Mouse (Mus musculus): ENCODE results near the gene Zfp592. TPM values are rescaled to one million over a fixed set of nuclear protein-coding genes. Genes with fewer than 3 reads are reported as not detected.

The Zfp592 gene
- polyA plus RNA-seq, 1 experiment from 2014 or later = 14.1 TPM

DNA sequence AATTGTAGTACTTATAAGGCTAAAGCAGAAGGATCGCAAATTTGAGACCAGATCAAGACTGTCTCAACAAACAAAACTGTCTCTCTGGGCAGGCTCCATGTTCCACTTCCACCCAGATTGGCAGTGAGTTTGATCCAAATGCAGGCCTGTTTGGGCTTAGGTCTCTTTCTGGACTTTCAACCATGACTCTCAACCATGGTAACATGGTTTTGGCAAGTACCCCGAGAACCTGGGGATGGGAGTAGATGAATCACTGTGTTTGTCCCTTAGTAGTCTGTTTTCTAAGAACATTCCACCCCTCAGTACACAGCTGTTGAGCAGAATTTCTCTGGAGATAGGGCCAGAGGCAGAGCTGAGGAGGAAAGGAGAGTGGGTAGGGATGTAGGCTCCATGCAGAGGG lies 32.3 kb downstream of the Zfp592 start:
- no peaks in the 10 kb centered on the region for H3K27me3 ChIP-seq
- peaks cover 75% of the 10 kb centered on the region for H3K36me3 ChIP-seq
- no peak overlapping the region for H3K4me3 ChIP-seq
- H3K27ac ChIP-seq = no peak overlapping the region
- ATAC-seq (ENCODE audit: borderline replicate concordance, extremely low read depth, low FRiP score, low TSS enrichment) = no peak
- H3K9ac ChIP-seq = no peak overlapping the region
- H3K4me1 ChIP-seq = no peaks in the 10 kb centered on the region
- 97% methylated on average over 2 of the region's 2 CpGs for WGBS
- H3K9me3 ChIP-seq = no peaks in the 10 kb centered on the region
- H3K4me2 ChIP-seq = no peak overlapping the region

DNA sequence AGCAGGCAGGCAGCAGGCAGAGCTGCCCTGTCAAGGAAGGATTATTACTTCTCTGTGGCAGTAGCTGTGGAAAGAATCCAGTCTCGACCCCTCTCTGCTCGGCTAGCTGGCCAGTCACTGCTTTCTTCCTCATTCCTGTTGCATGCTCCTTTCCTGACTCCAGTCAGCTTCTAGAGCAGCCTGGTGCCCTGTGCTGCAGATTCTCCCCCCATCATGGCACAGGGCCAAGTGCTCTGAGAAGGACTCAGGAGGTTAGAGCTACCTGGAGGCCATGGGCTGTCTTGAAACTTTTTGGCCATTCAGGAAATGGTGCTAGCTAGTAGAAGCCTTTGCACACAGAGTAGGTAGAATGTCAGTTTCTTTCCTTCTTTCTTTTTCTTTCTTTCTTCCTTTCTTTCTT lies 46.2 kb downstream of the Zfp592 start:
- Histone ChIP-seq H3K9me3 (no peaks in the 10 kb centered on the region), H3K4me2 (no peak overlapping the region), H3K4me3 (no peak overlapping the region), H3K27me3 (no peaks in the 10 kb centered on the region), H3K9ac (no peak overlapping the region), H3K27ac (no peak overlapping the region), H3K36me3 (peaks cover 73% of the 10 kb centered on the region), H3K4me1 (no peaks in the 10 kb centered on the region)
- 62% methylated on average over 2 of the region's 2 CpGs for WGBS
- ATAC-seq (ENCODE audit: borderline replicate concordance, extremely low read depth, low FRiP score, low TSS enrichment) = no peak

DNA sequence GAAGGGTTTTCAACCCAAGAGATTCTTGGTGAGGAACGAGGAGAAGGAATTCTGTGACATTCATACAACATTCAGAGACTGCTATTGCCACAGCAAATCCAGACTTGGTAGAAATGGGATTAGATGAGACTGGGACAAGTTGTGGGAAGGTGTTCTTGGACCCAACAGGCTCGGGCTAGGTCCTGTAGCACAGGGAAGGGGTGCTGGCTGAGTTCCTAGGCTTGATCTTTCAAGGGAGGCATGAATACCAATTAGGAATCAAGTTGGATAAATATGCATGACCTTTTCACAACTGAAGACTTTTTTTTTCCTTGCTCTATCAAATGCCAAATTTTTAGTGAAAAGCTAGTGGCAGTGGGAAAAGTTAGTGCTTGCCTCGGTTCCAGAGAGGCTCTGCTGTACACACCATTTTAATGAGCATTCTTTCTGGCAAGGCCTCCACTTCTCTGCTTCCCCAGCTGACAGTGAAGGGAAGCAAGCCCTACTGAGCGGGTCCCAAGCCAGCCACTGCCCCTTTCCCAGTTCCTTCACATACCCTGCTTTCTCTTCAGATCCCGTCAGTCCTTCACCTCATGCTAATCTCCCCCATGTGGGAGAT lies 49.6 kb downstream of the Zfp592 start:
- no peak overlapping the region for H3K4me2 ChIP-seq

DNA sequence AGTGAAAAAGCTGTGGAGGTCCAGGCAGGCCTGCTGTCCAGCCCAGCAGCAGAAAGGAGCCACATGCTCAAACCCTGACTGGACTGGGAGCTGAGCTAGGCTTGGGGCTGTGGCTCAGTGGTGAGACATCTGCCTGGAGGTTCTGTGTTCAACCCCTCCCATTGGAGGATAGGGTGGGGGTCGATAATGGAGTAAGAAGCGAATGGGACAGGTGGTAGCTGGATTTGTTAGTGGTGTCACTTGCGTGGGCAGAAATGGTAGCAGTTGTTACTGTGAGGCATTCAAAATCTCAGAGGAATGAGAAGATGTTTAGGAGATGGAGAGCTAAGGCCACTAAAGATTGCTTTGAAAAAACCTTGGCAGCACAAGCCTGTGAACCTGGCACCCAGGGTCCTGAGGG lies 54.4 kb downstream of the Zfp592 start:
- Histone ChIP-seq H3K4me1 (no peaks in the 10 kb centered on the region), H3K36me3 (peaks cover 10% of the 10 kb centered on the region), H3K27me3 (no peaks in the 10 kb centered on the region), H3K9me3 (no peaks in the 10 kb centered on the region), H3K4me2 (no peak overlapping the region), H3K27ac (no peak overlapping the region), H3K4me3 (no peak overlapping the region), H3K9ac (no peak overlapping the region)
- 89% methylated on average over 3 of the region's 3 CpGs for WGBS
- no peak for ATAC-seq (ENCODE audit: borderline replicate concordance, extremely low read depth, low FRiP score, low TSS enrichment)

More for the DNA sequence above, 49.6 kb downstream of the Zfp592 start:
- Histone ChIP-seq H3K4me3 (no peak overlapping the region), H3K9me3 (no peaks in the 10 kb centered on the region), H3K36me3 (peaks cover 56% of the 10 kb centered on the region), H3K9ac (no peak overlapping the region), H3K4me1 (no peaks in the 10 kb centered on the region), H3K27ac (no peak overlapping the region), H3K27me3 (no peaks in the 10 kb centered on the region)
- 75% methylated on average over 5 of the region's 5 CpGs for WGBS
- ATAC-seq (ENCODE audit: borderline replicate concordance, extremely low read depth, low FRiP score, low TSS enrichment) = no peak

DNA sequence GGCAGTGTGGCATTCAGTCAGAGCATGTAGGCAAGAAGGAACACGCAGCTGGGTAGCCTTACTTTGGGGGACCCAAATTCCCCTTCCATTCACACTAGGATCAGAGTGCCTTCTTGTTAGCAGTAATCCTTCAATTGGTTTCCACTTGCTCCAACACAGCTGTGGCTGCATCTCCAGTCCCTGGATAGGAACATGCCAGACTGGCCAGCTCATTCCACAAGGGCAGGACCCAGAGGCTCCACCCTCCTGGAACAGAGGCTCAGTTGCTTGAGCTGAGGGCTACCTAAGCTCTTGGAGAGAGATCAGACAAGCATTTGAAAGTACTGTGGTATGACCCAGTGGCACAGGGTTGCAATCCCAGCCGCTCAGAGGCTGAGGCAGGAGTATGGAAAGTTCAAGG lies 55.0 kb downstream of the Zfp592 start:
- Histone ChIP-seq H3K9me3 (no peaks in the 10 kb centered on the region), H3K4me1 (no peaks in the 10 kb centered on the region), H3K36me3 (peaks cover 5% of the 10 kb centered on the region), H3K9ac (no peak overlapping the region), H3K4me3 (no peak overlapping the region), H3K27me3 (no peaks in the 10 kb centered on the region), H3K4me2 (no peak overlapping the region), H3K27ac (no peak overlapping the region)
- no peak for ATAC-seq (ENCODE audit: borderline replicate concordance, extremely low read depth, low FRiP score, low TSS enrichment)
- WGBS = 72% methylated on average over 2 of the region's 2 CpGs

DNA sequence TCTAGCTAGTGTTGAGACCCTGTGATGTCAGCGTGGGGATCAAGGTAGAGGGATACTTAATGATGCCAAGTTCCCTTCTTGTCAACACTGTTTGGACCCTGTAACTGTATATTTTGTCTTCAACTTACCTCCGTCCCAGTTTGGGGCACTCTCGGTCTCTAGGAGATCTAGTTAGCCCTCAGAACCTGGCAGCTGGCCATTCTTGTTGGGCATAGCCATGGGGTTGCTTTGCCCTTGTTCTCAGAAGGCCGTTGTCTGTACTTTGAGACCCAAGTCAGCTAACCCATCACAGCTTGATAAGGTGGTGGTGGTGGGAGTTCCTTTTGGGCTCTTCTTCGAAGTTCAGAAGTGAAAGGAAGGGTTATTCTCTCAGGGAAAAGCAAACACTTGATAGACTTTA lies 56.5 kb downstream of the Zfp592 start:
- Histone ChIP-seq H3K27ac (no peak overlapping the region), H3K4me1 (no peaks in the 10 kb centered on the region), H3K9ac (no peak overlapping the region), H3K4me3 (no peak overlapping the region), H3K27me3 (no peaks in the 10 kb centered on the region), H3K4me2 (no peak overlapping the region), H3K36me3 (no peaks in the 10 kb centered on the region), H3K9me3 (no peaks in the 10 kb centered on the region)
- WGBS = 65% methylated on average over 5 of the region's 5 CpGs
- ATAC-seq (ENCODE audit: borderline replicate concordance, extremely low read depth, low FRiP score, low TSS enrichment) = no peak

DNA sequence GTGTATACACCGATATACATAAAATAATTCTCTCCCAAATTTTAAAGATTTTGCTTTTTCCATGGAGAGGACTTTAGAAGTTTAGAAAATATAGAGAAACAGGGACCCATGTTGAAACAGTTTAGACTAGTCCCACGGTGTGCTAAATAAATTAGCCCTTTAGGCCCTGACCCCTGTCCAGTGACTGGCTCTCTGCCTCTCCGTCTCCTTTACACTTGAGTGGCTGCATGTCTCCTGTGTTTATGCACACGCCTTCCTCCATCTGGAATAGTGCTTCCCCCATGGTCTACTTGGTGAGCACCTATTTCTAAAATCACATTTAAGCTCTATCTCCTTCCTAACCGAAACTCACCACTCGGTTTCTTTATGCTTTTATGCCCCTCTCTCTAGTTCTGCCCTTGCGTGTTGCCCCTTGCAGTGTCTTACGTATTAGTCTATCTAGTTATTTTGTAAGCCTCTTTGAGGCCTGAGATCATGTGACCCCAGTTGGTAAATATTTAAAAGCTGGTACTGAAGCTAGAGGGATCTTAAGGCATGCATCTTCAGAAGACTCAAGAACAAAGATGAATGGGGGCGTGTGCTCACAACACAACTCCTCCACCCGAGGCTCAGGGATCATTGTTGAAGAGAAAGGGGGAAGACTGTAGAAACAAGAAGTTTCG lies 62.4 kb downstream of the Zfp592 start:
- WGBS = 40% methylated on average over 11 of the region's 11 CpGs
- H3K4me3 ChIP-seq = no peak overlapping the region
- H3K4me2 ChIP-seq = no peak overlapping the region
- ATAC-seq (ENCODE audit: borderline replicate concordance, extremely low read depth, low FRiP score, low TSS enrichment) = no peak
- H3K4me1 ChIP-seq = peaks cover 34% of the 10 kb centered on the region
- H3K36me3 ChIP-seq = no peaks in the 10 kb centered on the region
- no peak overlapping the region for H3K27ac ChIP-seq
- no peak overlapping the region for H3K9ac ChIP-seq
- no peaks in the 10 kb centered on the region for H3K27me3 ChIP-seq
- H3K9me3 ChIP-seq = no peaks in the 10 kb centered on the region

DNA sequence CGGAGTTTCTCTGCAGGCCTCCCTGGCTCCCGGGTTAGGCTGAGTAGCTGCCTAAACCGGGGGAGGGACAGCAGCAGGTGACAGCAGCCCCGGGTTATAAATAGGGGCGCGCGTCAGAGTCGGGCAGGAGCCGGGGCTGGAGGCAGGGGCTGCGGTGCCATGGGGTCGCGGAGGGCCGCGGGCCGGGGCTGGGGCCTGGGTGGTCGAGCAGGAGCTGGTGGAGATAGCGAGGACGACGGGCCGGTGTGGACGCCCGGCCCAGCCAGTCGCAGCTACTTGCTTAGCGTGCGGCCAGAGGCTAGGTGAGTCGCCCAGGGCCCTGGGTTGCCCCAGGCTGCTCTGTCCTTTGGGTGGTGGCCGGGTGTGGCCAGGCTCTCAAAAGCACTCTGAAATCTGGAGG lies 64.0 kb downstream of the Zfp592 start, which contains the start of gene Alpk3:
Gene Alpk3 (plus strand): TSS at position 130 of the 400 bp plus-strand sequence.
- Histone ChIP-seq H3K4me1 (peaks cover 34% of the 10 kb centered on the region), H3K9me3 (no peaks in the 10 kb centered on the region), H3K9ac (no peak within 1 kb of the TSS), H3K4me2 (peak within 1 kb of the TSS; percentile 42), H3K36me3 (no peaks in the 10 kb centered on the region), H3K27me3 (no peaks in the 10 kb centered on the region), H3K4me3 (no peak within 1 kb of the TSS), H3K27ac (peak within 1 kb of the TSS; percentile 86)
- ATAC-seq (ENCODE audit: borderline replicate concordance, extremely low read depth, low FRiP score, low TSS enrichment) = peak; percentile 58
- WGBS = 23% methylated on average over 27 of the region's 27 CpGs

DNA sequence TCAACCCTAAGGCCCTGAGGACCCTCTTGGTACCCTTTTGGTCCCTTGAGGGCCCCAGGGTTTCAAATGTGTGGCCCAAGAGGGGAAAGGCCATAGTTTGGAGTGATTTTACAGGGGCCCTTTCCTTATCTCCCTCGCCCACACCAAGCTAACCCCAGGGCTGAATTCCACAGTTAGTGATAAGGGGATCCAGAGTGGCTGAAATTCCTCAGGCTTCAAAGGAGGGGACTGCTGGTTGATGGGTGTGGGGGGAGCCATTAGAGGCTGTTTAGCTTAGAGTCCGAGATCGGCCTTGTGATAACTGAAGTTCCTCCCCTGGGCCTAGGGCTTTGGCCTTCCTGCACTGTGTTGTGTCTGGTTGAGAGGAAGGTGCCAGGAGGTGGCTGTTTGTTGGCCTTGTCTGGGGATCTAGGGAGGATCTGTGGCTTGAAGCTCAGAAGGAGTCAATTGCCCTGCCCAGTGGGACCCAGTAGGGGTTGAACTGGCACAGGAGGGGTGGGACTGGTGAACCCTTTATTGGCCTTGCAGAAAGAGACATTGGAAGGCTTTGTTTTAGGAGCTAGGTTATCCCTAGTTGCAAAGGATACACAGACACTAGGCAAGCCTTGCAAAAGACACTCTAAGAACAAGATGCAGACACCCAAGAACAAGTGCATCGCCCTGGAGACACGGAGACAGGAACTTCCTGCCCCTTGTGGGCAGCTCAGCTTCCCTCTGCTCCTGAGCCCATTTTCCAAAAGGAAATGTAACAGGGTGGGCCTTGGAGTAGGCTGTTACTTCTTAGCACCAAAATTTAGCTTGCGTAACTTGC lies 64.6 kb downstream of the Zfp592 start:
- Histone ChIP-seq H3K36me3 (no peaks in the 10 kb centered on the region), H3K4me3 (no peak overlapping the region), H3K4me2 (peak overlapping the region; percentile 42), H3K27me3 (no peaks in the 10 kb centered on the region), H3K9ac (no peak overlapping the region), H3K9me3 (no peaks in the 10 kb centered on the region), H3K4me1 (peaks cover 34% of the 10 kb centered on the region), H3K27ac (peak overlapping the region; percentile 86)
- WGBS = 43% methylated on average over 6 of the region's 6 CpGs
- peak; percentile 73 for ATAC-seq (ENCODE audit: borderline replicate concordance, extremely low read depth, low FRiP score, low TSS enrichment)

DNA sequence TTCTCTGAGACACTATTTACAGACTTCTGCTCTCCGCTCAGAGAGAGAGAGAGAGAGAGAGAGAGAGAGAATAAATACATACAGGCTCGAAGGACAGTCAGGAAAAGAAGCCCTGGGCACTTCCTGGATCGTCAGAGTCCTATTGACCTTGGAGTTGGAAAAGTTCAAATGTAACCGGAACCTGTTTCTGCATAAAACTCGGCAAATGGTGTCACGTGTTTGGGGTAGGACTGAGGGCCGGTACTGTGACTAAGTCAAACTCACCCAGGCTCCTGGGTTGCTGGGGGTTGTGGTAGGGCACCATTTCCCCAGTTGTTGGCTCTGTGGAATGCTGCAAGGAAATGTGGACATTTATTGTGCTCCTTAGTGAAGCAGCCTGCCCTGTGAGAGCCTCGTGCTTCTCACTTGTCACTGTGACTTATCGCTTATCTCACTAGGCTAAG lies 65.3 kb downstream of the Zfp592 start:
- Histone ChIP-seq H3K4me1 (peaks cover 34% of the 10 kb centered on the region), H3K4me3 (no peak overlapping the region)

DNA sequence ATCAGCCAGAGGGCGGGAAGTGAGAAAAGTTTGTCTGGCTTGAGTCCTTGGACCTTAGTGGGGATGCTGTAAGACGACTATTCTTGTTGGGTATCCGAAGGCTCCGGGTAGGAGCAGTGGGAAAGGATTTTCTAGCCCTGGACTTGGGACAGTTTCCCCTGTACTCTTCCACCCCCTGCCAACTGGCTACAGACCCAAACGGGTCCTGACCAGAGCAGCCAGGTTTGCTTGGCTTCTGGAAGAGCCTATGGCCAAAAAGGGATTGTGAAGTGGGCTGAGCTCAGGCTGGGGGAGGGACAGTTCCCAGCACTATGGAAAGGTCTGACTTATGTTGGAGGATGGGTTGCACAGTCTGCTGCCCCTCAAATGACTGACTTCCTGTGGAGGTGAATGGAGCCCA lies 65.9 kb downstream of the Zfp592 start:
- Histone ChIP-seq H3K36me3 (no peaks in the 10 kb centered on the region), H3K4me3 (no peak overlapping the region), H3K9me3 (no peaks in the 10 kb centered on the region), H3K27ac (0 out of 2 replicates have a peak overlapping the region, but pooled peaks have one; percentile 8), H3K4me2 (no peak overlapping the region), H3K4me1 (peaks cover 34% of the 10 kb centered on the region), H3K9ac (no peak overlapping the region), H3K27me3 (no peaks in the 10 kb centered on the region)
- WGBS = 55% methylated on average over 5 of the region's 5 CpGs
- ATAC-seq (ENCODE audit: borderline replicate concordance, extremely low read depth, low FRiP score, low TSS enrichment) = no peak

More for the DNA sequence above, 65.3 kb downstream of the Zfp592 start:
- H3K27ac ChIP-seq = peak overlapping the region; percentile 86
- H3K27me3 ChIP-seq = no peaks in the 10 kb centered on the region
- WGBS = 17% methylated on average over 9 of the region's 9 CpGs
- no peaks in the 10 kb centered on the region for H3K9me3 ChIP-seq
- no peaks in the 10 kb centered on the region for H3K36me3 ChIP-seq
- ATAC-seq (ENCODE audit: borderline replicate concordance, extremely low read depth, low FRiP score, low TSS enrichment) = no peak
- H3K4me2 ChIP-seq = no peak overlapping the region
- no peak overlapping the region for H3K9ac ChIP-seq

DNA sequence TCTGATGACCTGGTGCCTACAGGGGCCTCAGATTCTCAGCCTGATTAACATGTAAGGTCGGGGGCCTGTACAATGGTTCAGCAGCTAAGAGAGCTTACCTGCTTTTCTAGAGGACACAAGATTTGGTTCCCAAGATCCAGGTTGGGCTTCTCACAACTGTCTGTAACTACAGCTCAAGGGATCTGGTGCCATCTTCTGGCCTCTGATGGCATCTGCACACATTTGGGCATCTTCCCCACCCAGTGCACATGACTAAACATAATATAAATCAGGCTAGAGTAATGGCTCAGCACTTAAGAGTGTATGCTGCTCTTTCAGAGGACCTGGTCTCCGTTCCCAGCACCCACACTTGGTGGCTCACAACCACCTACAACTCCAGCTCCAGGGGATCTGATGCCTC lies 67.4 kb downstream of the Zfp592 start:
- H3K4me2 ChIP-seq = no peak overlapping the region
- H3K27me3 ChIP-seq = no peaks in the 10 kb centered on the region
- H3K9ac ChIP-seq = no peak overlapping the region
- H3K4me1 ChIP-seq = peaks cover 34% of the 10 kb centered on the region
- H3K9me3 ChIP-seq = no peaks in the 10 kb centered on the region
- H3K4me3 ChIP-seq = no peak overlapping the region
- WGBS = 84% methylated on average over 2 of the region's 2 CpGs
- no peak for ATAC-seq (ENCODE audit: borderline replicate concordance, extremely low read depth, low FRiP score, low TSS enrichment)
- no peaks in the 10 kb centered on the region for H3K36me3 ChIP-seq
- no peak overlapping the region for H3K27ac ChIP-seq

Measured in lung, embryonic 15.5 days (tissue).